Mouse (Mus musculus) erythroblast, embryonic 14.5 days (primary cell): ENCODE measurements around the gene Kcnt1. TPM values are rescaled to one million over a fixed set of nuclear protein-coding genes. Genes with fewer than 3 reads are reported as not detected.

Source experiments
- H3K27me3 ChIP-seq: 2 replicates; pipeline ENCODE4 v1.6.1; 2012; ENCODE audit warnings: inconsistent platforms; ENCODE audit not compliant: control insufficient read depth
- H3K36me3 ChIP-seq: 2 replicates; pipeline ENCODE4 v1.6.1; 2012; ENCODE audit warnings: mild to moderate bottlenecking, inconsistent platforms; ENCODE audit not compliant: control insufficient read depth
- H3K4me1 ChIP-seq: 2 replicates; pipeline ENCODE4 v1.6.1; 2012; ENCODE audit warnings: inconsistent platforms; ENCODE audit not compliant: control insufficient read depth
- H3K4me3 ChIP-seq: replicated peaks from 2 replicates; pipeline ENCODE3; 2012; ENCODE audit warnings: moderate library complexity, mild to moderate bottlenecking, inconsistent platforms
- H3K9me3 ChIP-seq: 2 replicates; pipeline ENCODE4 v1.6.1; 2012; ENCODE audit warnings: low read length, inconsistent platforms, mixed read lengths; ENCODE audit not compliant: control insufficient read depth
- GATA1 ChIP-seq: IDR thresholded peaks from 2 replicates; pipeline ENCODE4 v1.6.1; 2012; ENCODE audit warnings: low read length, inconsistent platforms, mixed read lengths
- TAL1 ChIP-seq: IDR thresholded peaks from 3 replicates; pipeline ENCODE4 v1.6.1; 2012; ENCODE audit warnings: low read length, inconsistent platforms, mixed read lengths
- polyA plus RNA-seq: library from polyadenylated mRNA; stranded (reverse); fragments of >175 nt; gene quantifications from 2 replicates; pipeline ENCODE4 v1.2.3, GENCODE M21; 2012

Gene Kcnt1
- polyA plus RNA-seq, 1 experiment, result not detected

DNA sequence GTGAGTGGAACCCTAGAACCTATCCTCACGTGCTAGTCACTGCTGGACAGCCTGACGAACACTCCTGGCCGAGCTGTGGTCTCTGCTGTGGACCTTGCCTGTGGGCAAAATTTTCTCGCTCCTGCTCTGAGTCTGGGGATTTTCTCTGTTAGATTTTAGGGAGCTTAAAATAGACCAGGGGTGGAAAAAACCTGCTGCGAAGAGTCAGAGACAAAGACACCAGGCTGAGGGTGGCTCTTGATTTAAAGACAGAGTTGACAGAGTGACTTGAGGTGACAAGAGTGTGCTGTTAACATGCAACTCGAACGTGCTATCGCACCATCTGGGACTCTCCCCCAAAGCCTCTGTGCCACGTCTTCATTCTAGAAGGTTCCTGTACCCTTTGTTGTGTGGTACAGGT, 35.4 kb downstream of the Kcnt1 start:
- H3K4me1 ChIP-seq, result no peaks in the 10 kb centered on the region
- no peaks in the 10 kb centered on the region for H3K36me3 ChIP-seq
- no peaks in the 10 kb centered on the region for H3K9me3 ChIP-seq
- H3K27me3 ChIP-seq, result no peaks in the 10 kb centered on the region; the same call in 1 of the 2 replicates
- H3K4me3 ChIP-seq, result no peak overlapping the region
- TF ChIP-seq GATA1 (no peak), TAL1 (no peak)

DNA sequence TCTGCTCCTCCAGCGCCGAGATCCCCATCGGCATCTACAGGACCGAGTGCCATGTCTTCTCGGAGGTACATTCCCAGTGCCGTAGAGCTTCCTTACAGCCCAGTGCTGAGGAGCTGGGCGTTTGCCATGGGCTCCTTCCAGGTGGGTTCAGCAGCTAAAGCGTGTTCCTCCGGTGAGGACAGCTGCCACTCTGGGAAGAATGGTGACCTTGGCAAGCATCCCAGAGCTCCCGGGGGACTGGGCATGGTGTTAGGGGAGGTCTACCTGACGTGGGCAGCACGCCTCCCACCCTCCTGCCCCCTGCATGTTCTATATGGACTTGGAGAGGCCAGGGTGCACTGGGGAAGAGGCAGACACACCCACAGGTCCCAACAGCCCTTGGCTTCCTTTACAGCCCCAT, 46.3 kb downstream of the Kcnt1 start:
- no peaks in the 10 kb centered on the region for H3K4me1 ChIP-seq
- no peak for TF ChIP-seq TAL1
- TF ChIP-seq GATA1, result no peak
- H3K4me3 ChIP-seq, result no peak overlapping the region

DNA sequence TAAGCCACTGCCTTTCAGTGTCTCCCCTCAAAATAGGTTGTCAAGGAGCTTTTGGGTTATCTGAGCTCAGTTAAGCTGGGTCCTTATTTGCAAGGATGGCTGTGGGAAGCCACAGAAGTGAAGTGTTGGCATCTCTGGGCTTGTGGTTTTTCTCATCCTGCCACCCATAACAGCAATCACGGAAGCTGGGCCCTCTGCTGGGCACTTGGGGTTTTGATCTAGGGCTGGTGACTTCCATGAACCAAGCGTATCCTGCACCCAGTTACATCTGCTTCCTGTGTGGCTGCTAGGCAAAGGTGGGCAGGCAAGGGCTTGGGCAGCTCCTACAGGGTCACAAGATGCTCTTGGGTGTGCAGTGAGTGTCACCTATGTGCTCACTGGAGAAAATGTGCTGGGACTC, 49.7 kb downstream of the Kcnt1 start:
- no peaks in the 10 kb centered on the region for H3K4me1 ChIP-seq
- no peaks in the 10 kb centered on the region for H3K36me3 ChIP-seq
- no peak overlapping the region for H3K4me3 ChIP-seq
- TF ChIP-seq GATA1, result no peak
- no peak for TF ChIP-seq TAL1
- no peaks in the 10 kb centered on the region for H3K27me3 ChIP-seq
- H3K9me3 ChIP-seq, result no peaks in the 10 kb centered on the region

More for the DNA sequence above, 46.3 kb downstream of the Kcnt1 start:
- H3K36me3 ChIP-seq, result no peaks in the 10 kb centered on the region
- H3K9me3 ChIP-seq, result no peaks in the 10 kb centered on the region
- H3K27me3 ChIP-seq, result no peaks in the 10 kb centered on the region

DNA sequence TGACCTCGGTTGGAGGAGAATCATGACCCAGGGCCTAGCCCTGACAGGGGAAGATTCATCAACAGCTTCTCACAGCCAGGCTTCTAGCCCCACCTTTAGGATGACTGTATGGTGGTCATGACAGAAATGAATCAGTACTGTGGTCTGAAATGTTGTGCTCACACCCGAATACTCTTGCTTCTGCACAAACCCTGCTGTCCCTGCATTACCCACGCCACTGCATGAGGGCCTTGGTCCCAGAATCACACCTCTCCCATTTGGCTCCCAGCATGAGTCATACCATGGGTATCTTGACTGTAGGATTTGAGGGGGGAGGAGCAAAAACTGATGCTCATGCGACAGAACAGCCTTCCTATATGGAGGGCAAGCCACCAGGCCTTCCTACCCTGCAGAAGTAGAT, 50.7 kb downstream of the Kcnt1 start:
- Histone ChIP-seq H3K4me3 (no peak overlapping the region), H3K9me3 (no peaks in the 10 kb centered on the region), H3K27me3 (no peaks in the 10 kb centered on the region), H3K4me1 (no peaks in the 10 kb centered on the region), H3K36me3 (no peaks in the 10 kb centered on the region)
- TF ChIP-seq TAL1, result no peak
- no peak for TF ChIP-seq GATA1

DNA sequence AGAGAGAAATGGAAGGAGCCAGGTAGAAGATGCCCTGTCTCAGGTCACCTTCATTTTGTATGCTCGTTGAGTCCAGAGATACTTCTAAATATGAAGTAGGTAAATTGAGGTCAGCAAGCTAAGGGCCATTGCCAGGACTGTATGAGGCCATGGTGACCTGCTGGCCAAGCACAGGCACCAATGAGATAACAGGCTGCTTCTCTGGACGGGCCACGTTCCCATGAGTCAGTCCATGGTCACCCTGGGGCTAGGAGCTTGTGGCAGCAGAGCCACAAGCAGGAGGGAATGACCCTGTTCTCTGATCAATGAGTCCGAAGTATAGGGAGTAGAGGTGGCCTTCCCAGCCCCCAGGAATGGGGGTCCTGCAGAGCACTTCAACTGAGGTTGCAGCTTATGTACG, 51.3 kb downstream of the Kcnt1 start:
- Histone ChIP-seq H3K36me3 (no peaks in the 10 kb centered on the region), H3K9me3 (no peaks in the 10 kb centered on the region), H3K27me3 (no peaks in the 10 kb centered on the region), H3K4me1 (no peaks in the 10 kb centered on the region), H3K4me3 (no peak overlapping the region)
- no peak for TF ChIP-seq TAL1
- TF ChIP-seq GATA1, result no peak

DNA sequence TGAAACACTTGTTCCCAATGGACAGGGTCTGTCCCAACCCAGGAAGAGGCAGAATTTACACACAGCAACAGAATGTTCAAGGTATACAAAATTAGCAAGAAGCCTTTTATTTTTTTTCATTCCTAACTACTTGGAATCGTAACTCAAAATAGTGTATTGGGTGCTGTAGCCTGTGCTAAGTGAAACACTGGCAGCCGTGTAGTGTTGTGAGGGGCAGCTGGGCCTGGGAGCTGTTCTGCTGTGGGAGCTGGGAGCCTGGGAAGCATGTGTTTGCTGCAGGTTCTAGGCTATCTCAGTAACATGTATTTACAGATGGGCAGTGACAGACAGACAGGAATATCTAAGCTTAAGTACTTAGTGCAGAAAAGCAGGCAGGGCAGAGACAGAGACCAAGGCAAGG, 54.9 kb downstream of the Kcnt1 start:
- no peaks in the 10 kb centered on the region for H3K4me1 ChIP-seq
- no peaks in the 10 kb centered on the region for H3K9me3 ChIP-seq
- no peaks in the 10 kb centered on the region for H3K27me3 ChIP-seq
- no peak for TF ChIP-seq TAL1
- TF ChIP-seq GATA1, result no peak
- no peak overlapping the region for H3K4me3 ChIP-seq
- H3K36me3 ChIP-seq, result no peaks in the 10 kb centered on the region

DNA sequence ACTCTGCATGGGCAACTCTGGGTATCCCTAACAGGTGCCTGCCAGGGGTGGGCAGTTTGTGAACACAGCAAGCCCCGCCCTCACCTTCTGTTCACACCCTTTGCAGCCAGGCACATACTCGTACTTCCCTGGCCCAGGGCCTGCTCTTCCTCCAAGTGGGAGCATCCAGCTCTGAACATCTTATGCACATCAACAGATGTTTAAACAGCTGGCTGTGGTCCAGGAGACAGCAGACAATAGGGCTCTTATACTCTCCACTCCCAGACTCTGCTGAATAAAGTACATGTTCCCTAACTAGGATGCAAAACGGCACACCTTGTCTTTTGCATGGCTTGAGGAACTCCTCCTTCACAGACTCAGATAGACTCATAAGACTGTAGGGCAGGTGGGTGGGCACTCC, 56.4 kb downstream of the Kcnt1 start:
- no peaks in the 10 kb centered on the region for H3K9me3 ChIP-seq
- no peaks in the 10 kb centered on the region for H3K4me1 ChIP-seq
- H3K4me3 ChIP-seq, result no peak overlapping the region
- H3K27me3 ChIP-seq, result no peaks in the 10 kb centered on the region
- H3K36me3 ChIP-seq, result peaks cover 13% of the 10 kb centered on the region
- TF ChIP-seq TAL1 (no peak), GATA1 (no peak)

DNA sequence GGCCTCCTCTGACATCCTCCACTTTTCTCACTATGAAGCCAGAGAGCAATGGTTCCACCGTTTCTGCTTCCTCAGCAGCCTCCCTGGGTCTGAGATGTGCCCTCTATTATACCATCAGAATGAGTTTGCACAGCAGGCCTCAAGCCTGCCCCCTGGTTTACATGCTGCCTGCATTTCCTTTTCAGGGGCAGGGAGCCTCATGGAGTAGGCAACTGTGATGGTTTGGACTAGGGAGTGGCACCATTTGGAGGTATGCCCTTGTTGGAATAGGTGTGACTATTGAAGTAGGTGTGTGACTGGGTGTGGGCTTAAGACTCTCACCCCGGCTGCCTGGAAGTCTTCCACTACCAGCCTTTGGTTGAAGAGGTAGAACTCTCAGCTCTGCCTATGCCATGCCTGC, 60.3 kb downstream of the Kcnt1 start:
- Histone ChIP-seq H3K27me3 (no peaks in the 10 kb centered on the region), H3K36me3 (peaks cover 49% of the 10 kb centered on the region), H3K4me3 (no peak overlapping the region), H3K9me3 (no peaks in the 10 kb centered on the region), H3K4me1 (no peaks in the 10 kb centered on the region)
- no peak for TF ChIP-seq TAL1
- TF ChIP-seq GATA1, result no peak

DNA sequence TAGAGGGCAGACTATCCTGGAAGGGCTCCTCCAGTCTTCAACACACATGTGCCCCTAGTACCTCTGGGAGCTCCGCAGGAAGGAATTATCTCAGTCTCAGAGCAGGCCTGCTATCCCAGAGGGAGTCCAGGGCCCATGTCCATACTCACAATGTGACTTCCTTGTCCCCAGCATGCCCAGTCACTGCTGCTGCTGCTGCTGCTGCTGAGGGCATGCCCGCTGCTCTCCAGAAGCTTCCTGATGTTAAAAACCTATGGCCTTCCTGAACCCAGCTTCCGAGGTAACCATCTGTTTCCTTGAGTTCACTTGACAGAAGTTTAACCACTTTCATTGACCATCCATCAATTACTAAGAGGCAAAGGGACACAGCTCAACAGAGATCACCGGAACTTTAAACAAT, 61.4 kb downstream of the Kcnt1 start:
- H3K27me3 ChIP-seq, result no peaks in the 10 kb centered on the region
- no peak overlapping the region for H3K4me3 ChIP-seq
- H3K4me1 ChIP-seq, result no peaks in the 10 kb centered on the region
- H3K9me3 ChIP-seq, result no peaks in the 10 kb centered on the region
- TF ChIP-seq GATA1 (no peak), TAL1 (no peak)
- peaks cover 61% of the 10 kb centered on the region for H3K36me3 ChIP-seq

DNA sequence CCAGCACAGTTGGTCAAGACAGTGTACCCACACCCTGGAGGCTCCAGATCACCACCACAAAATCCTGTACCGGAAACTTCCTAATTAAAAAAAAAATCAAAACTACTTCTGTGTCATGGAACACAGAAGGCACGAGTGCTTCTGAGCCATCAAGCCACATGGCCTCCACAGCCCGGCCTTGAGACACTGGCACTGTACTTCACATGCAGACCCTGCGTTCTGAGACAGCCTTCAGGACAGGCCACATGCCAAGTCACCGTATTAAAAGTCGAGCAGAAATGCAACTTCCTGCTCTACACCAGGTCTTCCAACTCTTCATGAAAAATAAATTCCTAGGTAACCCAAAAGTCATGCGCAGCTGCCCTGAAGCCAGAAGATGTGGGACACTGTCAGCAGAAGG, 64.3 kb downstream of the Kcnt1 start:
- Histone ChIP-seq H3K27me3 (no peaks in the 10 kb centered on the region), H3K9me3 (no peaks in the 10 kb centered on the region), H3K4me1 (no peaks in the 10 kb centered on the region), H3K4me3 (no peak overlapping the region), H3K36me3 (peaks cover 88% of the 10 kb centered on the region)
- TF ChIP-seq TAL1, result no peak
- TF ChIP-seq GATA1, result no peak
